Comparison of ENCODE assay signal across 18 mouse cellular contexts in genomic region chr15:95675176-95675575, GRCm38 (mm10). TPM values are rescaled to one million over a fixed set of nuclear protein-coding genes. Genes with fewer than 3 reads are reported as not detected.
DNase-seq lines count a peak whose midpoint lies in the region; ATAC-seq lines count a peak whose summit lies in the region.
"Had no signal": no experiment of that assay in that cellular context is flagged by ENCODE, and none has a peak within 500 bp of the region (broad histone marks: within the 10 kb centered on the region; RNA-seq: fewer than 3 reads in every experiment).

No protein-coding gene starts in this region.

- DNase-seq in layer of hippocampus, adult 8-10 months (ENCODE audit: low spot score in 2 of 2) = peak; percentile 38 to 42
- DNase-seq in layer of hippocampus, adult 9-10 months (ENCODE audit: low spot score) = no peak
- peak; percentile 48 for DNase-seq in brain, adult 2 months (ENCODE audit: low read depth, low spot score)
- peak; percentile 54 to 55 for DNase-seq in frontal cortex, postnatal 36 days (ENCODE audit: low spot score in 2 of 2)
- peak; percentile 27 for DNase-seq in right cerebral cortex, postnatal 14 days
- no peak for DNase-seq in lung, postnatal 25 days (ENCODE audit: low spot score)
- DNase-seq: cerebellum, adult 18-20 months; cerebellum, postnatal 25 days; forebrain, postnatal 0 days; gastrocnemius, postnatal 14 days; heart, adult 18-20 months; heart, postnatal 10 days; kidney, postnatal 25 days; retina, postnatal 1 day; spleen, adult 18-20 months had no signal

- no peak for ATAC-seq in monocyte, adult 5-6 weeks (replicated peaks; ENCODE audit: insufficient number of reproducible peaks, low FRiP score, low TSS enrichment, poor library complexity, severe bottlenecking)
- ATAC-seq: forebrain, postnatal 0 days; intestine, postnatal 0 days had no signal

RNA-seq across cellular contexts. Expression of gene Dbx2, which starts 19.4 kb away (rescaled TPM):
- total RNA-seq in layer of hippocampus, adult 8-10 months (2022) = 10 to 100 TPM; 24.9 to 39.8 (median 30.7) TPM
- not detected in 3 replicates for total RNA-seq in monocyte, adult 5-6 weeks (2017)
- total RNA-seq: gastrocnemius, postnatal 14 days; heart, adult 18-20 months; heart, postnatal 10 days; liver, adult 2 months had no signal

Comparison
In these comparisons a context has a peak if more than half of its experiments do, and no peak if none do; other contexts are left out.
1. DNase-seq: peak in layer of hippocampus, adult 8-10 months (2 of 2), brain, adult 2 months (single experiment), frontal cortex, postnatal 36 days (2 of 2) and right cerebral cortex, postnatal 14 days (single experiment); none in layer of hippocampus, adult 9-10 months (single experiment) and lung, postnatal 25 days (single experiment).
2. RNA of gene Dbx2, which starts 19.4 kb away (total RNA-seq): 24.9 to 39.8 TPM in layer of hippocampus, adult 8-10 months; not detected in monocyte, adult 5-6 weeks; every median in the first group is over 10 times any median in the second.